Mouse (Mus musculus) midbrain, embryonic 10.5 days (tissue): ENCODE data around the gene Rnf144b. TPM values are rescaled to one million over a fixed set of nuclear protein-coding genes. Genes with fewer than 3 reads are reported as not detected.
A peak's percentile ranks its signal among the peaks of the same experiment; 100 is the strongest.

Experiments
- DNase-seq: peaks from one replicate; pipeline ENCODE4 v3.0.0-alpha.2; 2017; ENCODE audit warnings: low spot score
- H3K27ac ChIP-seq: fragments of 300-500 bp; sonication (generic); replicated peaks from 2 replicates; pipeline ENCODE4 v1.5.1; 2016; ENCODE audit warnings: mild to moderate bottlenecking
- H3K27me3 ChIP-seq: fragments of 300-500 bp; sonication (generic); 2 replicates; pipeline ENCODE4 v1.6.1; 2016; ENCODE audit warnings: low read depth, mild to moderate bottlenecking; ENCODE audit not compliant: poor library complexity, severe bottlenecking
- H3K36me3 ChIP-seq: fragments of 300-500 bp; sonication (generic); 2 replicates; pipeline ENCODE4 v1.6.1; 2016; ENCODE audit warnings: mild to moderate bottlenecking, moderate library complexity
- H3K4me1 ChIP-seq: fragments of 300-500 bp; sonication (generic); 2 replicates; pipeline ENCODE4 v1.6.1; 2016
- H3K4me3 ChIP-seq: fragments of 300-500 bp; sonication (generic); 2 replicates; pipeline ENCODE4 v1.5.1; 2016; ENCODE audit warnings: mild to moderate bottlenecking, moderate library complexity
- H3K9me3 ChIP-seq: fragments of 300-500 bp; sonication (generic); replicated peaks from 2 replicates; pipeline ENCODE4 v1.6.1; 2016; ENCODE audit warnings: mild to moderate bottlenecking
- WGBS: fragments of 180-500 bp; shearing (Covaris S2); methylation state at CpG from one replicate; pipeline ENCODE4 v1.1.7; 2016; 5-methylcytosine and 5-hydroxymethylcytosine counted together
- polyA plus RNA-seq: library from polyadenylated mRNA; unstranded; fragments of >200 nt; fragmentation: Nextera tagmentation; extraction: Ambion mirVana; gene quantifications from 2 replicates; pipeline ENCODE4 v1.2.1, GENCODE M21; 2016

The Rnf144b gene
- polyA plus RNA-seq, 1 experiment from 2014 or later: 0.59 TPM

GRCm38 (mm10) chr13:47104856-47105541 lies 17.5 kb upstream of the Rnf144b start:
- WGBS: under 1% methylated on average over 25 of the region's 25 CpGs
- peaks cover 41% of the 10 kb centered on the region for H3K36me3 ChIP-seq
- H3K27ac ChIP-seq: peak overlapping the region; percentile 100
- H3K4me3 ChIP-seq: peak overlapping the region; percentile 99
- peak; percentile 48 for DNase-seq
- H3K4me1 ChIP-seq: peaks cover 32% of the 10 kb centered on the region
- no peaks in the 10 kb centered on the region for H3K9me3 ChIP-seq
- H3K27me3 ChIP-seq: 0 out of 2 replicates have a peak, but pooled peaks cover 3% of the 10 kb centered on the region

- Histone ChIP-seq H3K4me1 (peaks cover 32% of the 10 kb centered on the region), H3K9me3 (no peaks in the 10 kb centered on the region), H3K4me3 (peak within 1 kb of the TSS; percentile 99), H3K27me3 (0 out of 2 replicates have a peak, but pooled peaks cover 3% of the 10 kb centered on the region), H3K36me3 (peaks cover 31% of the 10 kb centered on the region), H3K27ac (peak within 1 kb of the TSS; percentile 100)
- DNase-seq: peak; percentile 93
- under 1% methylated on average over 120 of the region's 129 CpGs for WGBS
Measured at GRCm38 (mm10) chr13:47105711-47106579, 16.5 kb upstream of the Rnf144b start, which contains the start of gene Dek. Gene Dek, minus strand, starts transcription at chr13:47106201.

- H3K27me3 ChIP-seq: 0 out of 2 replicates have a peak, but pooled peaks cover 3% of the 10 kb centered on the region
- H3K36me3 ChIP-seq: peaks cover 26% of the 10 kb centered on the region
- peak overlapping the region; percentile 100 for H3K27ac ChIP-seq
- H3K4me1 ChIP-seq: peaks cover 32% of the 10 kb centered on the region
- 0% methylated on average over 20 of the region's 20 CpGs for WGBS
- no peak for DNase-seq
- peak overlapping the region; percentile 99 for H3K4me3 ChIP-seq
- no peaks in the 10 kb centered on the region for H3K9me3 ChIP-seq
Measured at GRCm38 (mm10) chr13:47106580-47106888, 15.9 kb upstream of the Rnf144b start.

GRCm38 (mm10) chr13:47109239-47109638 lies 13.2 kb upstream of the Rnf144b start:
- Histone ChIP-seq H3K4me1 (peaks cover 17% of the 10 kb centered on the region), H3K9me3 (no peaks in the 10 kb centered on the region), H3K36me3 (0 out of 2 replicates have a peak, but pooled peaks cover under 1% of the 10 kb centered on the region), H3K4me3 (no peak overlapping the region), H3K27ac (no peak overlapping the region), H3K27me3 (0 out of 2 replicates have a peak, but pooled peaks cover 3% of the 10 kb centered on the region)
- 80% methylated on average over 2 of the region's 2 CpGs for WGBS
- no peak for DNase-seq

GRCm38 (mm10) chr13:47111185-47111584 lies 11.3 kb upstream of the Rnf144b start:
- Histone ChIP-seq H3K9me3 (no peaks in the 10 kb centered on the region), H3K27me3 (0 out of 2 replicates have a peak, but pooled peaks cover 3% of the 10 kb centered on the region), H3K4me3 (no peak overlapping the region), H3K4me1 (peaks cover 14% of the 10 kb centered on the region), H3K36me3 (no peaks in the 10 kb centered on the region), H3K27ac (no peak overlapping the region)
- DNase-seq: no peak
- 89% methylated on average over 3 of the region's 3 CpGs for WGBS

GRCm38 (mm10) chr13:47112056-47112455 lies 10.4 kb upstream of the Rnf144b start:
- no peaks in the 10 kb centered on the region for H3K36me3 ChIP-seq
- no peak overlapping the region for H3K4me3 ChIP-seq
- no peak overlapping the region for H3K27ac ChIP-seq
- H3K9me3 ChIP-seq: no peaks in the 10 kb centered on the region
- DNase-seq: no peak
- 0 out of 2 replicates have a peak, but pooled peaks cover 3% of the 10 kb centered on the region for H3K27me3 ChIP-seq
- WGBS: 89% methylated on average over 3 of the region's 3 CpGs
- peaks cover 7% of the 10 kb centered on the region for H3K4me1 ChIP-seq

- Histone ChIP-seq H3K27me3 (0 out of 2 replicates have a peak, but pooled peaks cover 3% of the 10 kb centered on the region), H3K4me3 (no peak overlapping the region), H3K36me3 (no peaks in the 10 kb centered on the region), H3K9me3 (no peaks in the 10 kb centered on the region), H3K27ac (no peak overlapping the region), H3K4me1 (no peaks in the 10 kb centered on the region)
- WGBS: 77% methylated on average over 3 of the region's 3 CpGs
- DNase-seq: no peak
Measured at GRCm38 (mm10) chr13:47112924-47113323, 9.5 kb upstream of the Rnf144b start.

- no peak for DNase-seq
- peaks cover 14% of the 10 kb centered on the region for H3K27me3 ChIP-seq
- WGBS: 91% methylated on average over 3 of the region's 3 CpGs
Measured at GRCm38 (mm10) chr13:47116000-47116399, 6.5 kb upstream of the Rnf144b start.

GRCm38 (mm10) chr13:47121333-47121889 lies 1.0 kb upstream of the Rnf144b start:
- no peak overlapping the region for H3K27ac ChIP-seq
- WGBS: 38% methylated on average over 12 of the region's 12 CpGs
- H3K4me1 ChIP-seq: peaks cover 26% of the 10 kb centered on the region
- DNase-seq: no peak
- H3K36me3 ChIP-seq: no peaks in the 10 kb centered on the region
- H3K4me3 ChIP-seq: no peak overlapping the region
- H3K9me3 ChIP-seq: no peaks in the 10 kb centered on the region
- H3K27me3 ChIP-seq: peaks cover 55% of the 10 kb centered on the region

More at GRCm38 (mm10) chr13:47116000-47116399, 6.5 kb upstream of the Rnf144b start:
- Histone ChIP-seq H3K9me3 (no peaks in the 10 kb centered on the region), H3K4me1 (no peaks in the 10 kb centered on the region), H3K36me3 (no peaks in the 10 kb centered on the region), H3K4me3 (no peak overlapping the region), H3K27ac (no peak overlapping the region)

- Histone ChIP-seq H3K4me3 (no peak overlapping the region), H3K27me3 (peaks cover 55% of the 10 kb centered on the region), H3K27ac (no peak overlapping the region), H3K4me1 (peaks cover 30% of the 10 kb centered on the region), H3K9me3 (no peaks in the 10 kb centered on the region), H3K36me3 (no peaks in the 10 kb centered on the region)
- DNase-seq: no peak
- 42% methylated on average over 3 of the region's 3 CpGs for WGBS
Measured at GRCm38 (mm10) chr13:47124449-47124848, 2.0 kb downstream of the Rnf144b start.

- peaks cover 30% of the 10 kb centered on the region for H3K4me1 ChIP-seq
- H3K9me3 ChIP-seq: no peaks in the 10 kb centered on the region
- no peak overlapping the region for H3K4me3 ChIP-seq
- no peaks in the 10 kb centered on the region for H3K36me3 ChIP-seq
- DNase-seq: no peak
- WGBS: 92% methylated on average over 6 of the region's 6 CpGs
- H3K27me3 ChIP-seq: peaks cover 51% of the 10 kb centered on the region
- no peak overlapping the region for H3K27ac ChIP-seq
Measured at GRCm38 (mm10) chr13:47124986-47125385, 2.5 kb downstream of the Rnf144b start.

- 77% methylated on average over 5 of the region's 5 CpGs for WGBS
- no peaks in the 10 kb centered on the region for H3K9me3 ChIP-seq
- H3K4me3 ChIP-seq: no peak overlapping the region
- no peaks in the 10 kb centered on the region for H3K36me3 ChIP-seq
- peaks cover 45% of the 10 kb centered on the region for H3K27me3 ChIP-seq
- H3K27ac ChIP-seq: no peak overlapping the region
- DNase-seq: no peak
- peaks cover 30% of the 10 kb centered on the region for H3K4me1 ChIP-seq
Measured at GRCm38 (mm10) chr13:47125595-47125994, 3.1 kb downstream of the Rnf144b start.
